Mouse (Mus musculus) left cerebral cortex, postnatal 36 days (tissue): ENCODE results near the gene Slc25a42. TPM values are rescaled to one million over a fixed set of nuclear protein-coding genes. Genes with fewer than 3 reads are reported as not detected.

ENCODE experiments used
- DNase-seq, 2 experiments: peaks; one replicate each; pipeline ENCODE4 v3.0.0; 2021 to 2022; ENCODE audit warnings: low spot score in 2 of 2, mixed read lengths in 1 of 2
- intact Hi-C: fragments of 180-260 bp; cut with DNase I; formaldehyde crosslinking; loops from one replicate; pipeline ENCODE4 v1.15.1; 2025
- total RNA-seq, 2 experiments: library from RNA; stranded (reverse); gene quantifications; 2 replicates each; pipeline ENCODE4 v1.2.3; 2021

Gene Slc25a42
- total RNA-seq, 2 experiments from 2014 or later = 29.7 to 45.9 TPM

GRCm38 (mm10) chr8:70179082-70179481 lies 33.0 kb downstream of the Slc25a42 start:
- no peak for DNase-seq
- intact Hi-C loops = no loop called here

- intact Hi-C loops = no loop called here
Observed at GRCm38 (mm10) chr8:70178231-70178630, 33.9 kb downstream of the Slc25a42 start.

GRCm38 (mm10) chr8:70174079-70174478 lies 38.0 kb downstream of the Slc25a42 start:
- intact Hi-C loops = no loop called here

More at GRCm38 (mm10) chr8:70178231-70178630, 33.9 kb downstream of the Slc25a42 start:
- DNase-seq = no peak

GRCm38 (mm10) chr8:70173320-70173719 lies 38.8 kb downstream of the Slc25a42 start:
- DNase-seq = no peak
- intact Hi-C loops = no loop called here

More at GRCm38 (mm10) chr8:70174079-70174478, 38.0 kb downstream of the Slc25a42 start:
- DNase-seq = no peak

- intact Hi-C loops = no loop called here
- DNase-seq = peak; percentile 89 to 91
Observed at GRCm38 (mm10) chr8:70172043-70172681, 39.9 kb downstream of the Slc25a42 start, which contains the start of gene Tmem161a. TSS of gene Tmem161a (plus strand) at chr8:70172356.

- intact Hi-C loops = no loop called here
- DNase-seq = no peak
Observed at GRCm38 (mm10) chr8:70171240-70171639, 40.9 kb downstream of the Slc25a42 start.

GRCm38 (mm10) chr8:70170748-70171147 lies 41.4 kb downstream of the Slc25a42 start:
- intact Hi-C loops = no loop called here
- DNase-seq = no peak

- DNase-seq = no peak
- intact Hi-C loops = no loop called here
Observed at GRCm38 (mm10) chr8:70170116-70170515, 42.0 kb downstream of the Slc25a42 start.

- intact Hi-C loops = loop anchor here (2.0 to 10.0 kb wide), 2 partner anchors 78 to 252 kb away; no protein-coding TSS in a partner anchor
- peak in 1 of 2 experiments; percentile 35 for DNase-seq
Observed at GRCm38 (mm10) chr8:70166504-70167110, 45.5 kb downstream of the Slc25a42 start.

GRCm38 (mm10) chr8:70163316-70163715 lies 48.8 kb downstream of the Slc25a42 start:
- intact Hi-C loops = loop anchor here (10.0 kb wide), 1 partner anchor 249 kb away; no protein-coding TSS in a partner anchor
- DNase-seq = no peak

GRCm38 (mm10) chr8:70160015-70160414 lies 52.1 kb downstream of the Slc25a42 start:
- intact Hi-C loops = loop anchor here (10.0 kb wide), 1 partner anchor 245 kb away; no protein-coding TSS in a partner anchor

GRCm38 (mm10) chr8:70159211-70159610 lies 52.9 kb downstream of the Slc25a42 start:
- intact Hi-C loops = no loop called here

More at GRCm38 (mm10) chr8:70160015-70160414, 52.1 kb downstream of the Slc25a42 start:
- DNase-seq = no peak

GRCm38 (mm10) chr8:70158069-70158853 lies 53.8 kb downstream of the Slc25a42 start:
- peak; percentile 46 to 67 for DNase-seq
- intact Hi-C loops = no loop called here

More at GRCm38 (mm10) chr8:70159211-70159610, 52.9 kb downstream of the Slc25a42 start:
- DNase-seq = no peak

- DNase-seq = no peak
- intact Hi-C loops = no loop called here
Observed at GRCm38 (mm10) chr8:70157240-70157800, 54.8 kb downstream of the Slc25a42 start.

GRCm38 (mm10) chr8:70152537-70153257 lies 59.4 kb downstream of the Slc25a42 start:
- DNase-seq = peak; percentile 21 to 22
- intact Hi-C loops = no loop called here

GRCm38 (mm10) chr8:70150158-70150557 lies 61.9 kb downstream of the Slc25a42 start:
- intact Hi-C loops = no loop called here
- DNase-seq = no peak

- intact Hi-C loops = no loop called here
- DNase-seq = no peak
Observed at GRCm38 (mm10) chr8:70147678-70148607, 64.2 kb downstream of the Slc25a42 start.

GRCm38 (mm10) chr8:70139981-70140380 lies 72.1 kb downstream of the Slc25a42 start:
- intact Hi-C loops = no loop called here
- DNase-seq = no peak
